Mouse (Mus musculus): ENCODE data around the gene Nfkbil1.

GRCm38 (mm10) chr17:35192924-35193323 is 42.7 kb downstream of the Nfkbil1 start:
- TF ChIP-seq CTCF (IDR thresholded peaks at IDR 0.05; ENCODE audit: extremely low read depth, insufficient read length, insufficient replicate concordance, low read depth, low read length) (no peak), POLR2A (IDR thresholded peaks at IDR 0.05; ENCODE audit: low read depth, low read length) (no peak)
